Mouse (Mus musculus): ENCODE measurements at regions not wholly inside any gene's neighbourhood (a gene's known extent, or its start where the extent isn't known, plus 50 kb on each side); places are given as distances from the start of the nearest gene placed in this dataset.

DNA sequence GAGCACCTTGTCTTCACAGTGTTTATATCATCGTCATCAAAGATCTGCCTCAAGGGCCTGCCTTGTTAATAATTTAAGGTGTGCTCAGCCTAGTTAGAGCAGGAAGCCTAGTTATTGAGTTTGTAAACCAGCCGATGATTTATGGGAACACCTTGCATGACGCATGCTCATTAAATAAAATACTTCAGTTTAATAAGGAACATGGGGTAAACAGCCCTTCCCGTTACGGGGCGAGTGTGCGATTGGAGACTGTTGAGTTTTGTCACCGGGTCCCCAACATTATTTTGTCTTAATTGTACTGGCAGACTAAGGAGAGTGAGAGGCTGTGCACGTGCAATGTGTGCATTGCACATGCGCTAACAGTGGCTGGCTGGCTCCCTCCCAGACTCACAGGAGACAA lies 92.0 kb downstream of the Tfap2a start:
- TF ChIP-seq CTCF (IDR thresholded peaks at IDR 0.05; ENCODE audit: low read depth) (no peak), EP300 (IDR thresholded peaks at IDR 0.05; ENCODE audit: low read depth) (no peak)
